Mouse (Mus musculus) spleen, postnatal 36 days (tissue): ENCODE data around the gene Dmrt3.

ENCODE experiments used
- DNase-seq, 2 experiments: peaks; one replicate each; pipeline ENCODE4 v3.0.0; 2022; ENCODE audit warnings: low spot score in 2 of 2, mixed read lengths in 1 of 2

Gene Dmrt3

GRCm38 (mm10) chr19:25610015-25610410, at the start of gene Dmrt3:
Gene Dmrt3, plus strand, starts transcription at chr19:25610301.
- no peak for DNase-seq

- DNase-seq, result no peak
These were observed 45.7 kb upstream of the Dmrt3 start for GRCm38 (mm10) chr19:25564430-25564829.

- DNase-seq, result no peak
These were observed 40.3 kb upstream of the Dmrt3 start for GRCm38 (mm10) chr19:25569778-25570177.

GRCm38 (mm10) chr19:25574431-25574830, 35.7 kb upstream of the Dmrt3 start:
- no peak for DNase-seq

- DNase-seq, result no peak
These were observed 34.9 kb upstream of the Dmrt3 start for GRCm38 (mm10) chr19:25574981-25575814.

GRCm38 (mm10) chr19:25578358-25578757, 31.7 kb upstream of the Dmrt3 start:
- DNase-seq, result no peak

GRCm38 (mm10) chr19:25579440-25579839, 30.7 kb upstream of the Dmrt3 start:
- DNase-seq, result no peak

- DNase-seq, result no peak
These were observed 12.3 kb upstream of the Dmrt3 start for GRCm38 (mm10) chr19:25597717-25598232.

GRCm38 (mm10) chr19:25598626-25599025, 11.5 kb upstream of the Dmrt3 start:
- no peak for DNase-seq

GRCm38 (mm10) chr19:25601966-25602365, 8.1 kb upstream of the Dmrt3 start:
- DNase-seq, result no peak

- no peak for DNase-seq
These were observed 2.5 kb upstream of the Dmrt3 start for GRCm38 (mm10) chr19:25607461-25608205.

- no peak for DNase-seq
These were observed 1.9 kb upstream of the Dmrt3 start for GRCm38 (mm10) chr19:25608206-25608580.

- DNase-seq, result no peak
These were observed 895 bp upstream of the Dmrt3 start for GRCm38 (mm10) chr19:25608961-25609850.

GRCm38 (mm10) chr19:25610411-25611111, 460 bp downstream of the Dmrt3 start:
- peak; percentile 22 to 38 for DNase-seq

GRCm38 (mm10) chr19:25611116-25611515, 1.0 kb downstream of the Dmrt3 start:
- no peak for DNase-seq

GRCm38 (mm10) chr19:25611876-25612805, 2.0 kb downstream of the Dmrt3 start:
- DNase-seq, result no peak

GRCm38 (mm10) chr19:25612806-25613295, 2.8 kb downstream of the Dmrt3 start:
- no peak for DNase-seq

GRCm38 (mm10) chr19:25613476-25614300, 3.6 kb downstream of the Dmrt3 start:
- DNase-seq, result no peak

GRCm38 (mm10) chr19:25615889-25616288, 5.8 kb downstream of the Dmrt3 start:
- DNase-seq, result no peak
